Mouse (Mus musculus) megakaryocyte, embryonic 14.5 days (primary cell): ENCODE results near the gene Zfhx3.

Experiments used
- FLI1 ChIP-seq: IDR thresholded peaks from 2 replicates; pipeline ENCODE4 v1.6.1; 2012; ENCODE audit warnings: low read length, inconsistent platforms, mixed read lengths
- GATA1 ChIP-seq: IDR thresholded peaks from 3 replicates; pipeline ENCODE4 v1.6.1; 2012; ENCODE audit warnings: mixed read lengths, low read length, inconsistent platforms, borderline replicate concordance

DNA sequence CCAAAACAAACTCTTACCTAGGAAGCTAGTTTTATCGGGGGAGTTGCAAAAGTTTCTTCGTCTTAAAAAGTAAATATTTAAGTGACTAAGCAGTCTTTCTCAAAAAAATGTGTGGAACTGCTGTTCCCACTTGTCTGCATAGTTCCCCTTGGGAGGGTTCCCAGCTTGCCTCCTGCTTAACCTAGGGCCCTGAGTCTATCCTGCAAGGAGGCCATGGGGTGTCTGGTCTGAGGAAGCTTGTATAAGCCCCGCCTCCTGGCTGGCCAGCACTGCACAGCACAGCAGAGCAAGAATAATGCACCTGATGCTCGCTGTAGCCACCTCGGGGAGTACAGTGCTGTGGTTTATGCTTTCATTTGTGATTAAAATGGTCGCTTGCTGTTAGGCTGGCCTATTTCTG, 775.6 kb downstream of the Zfhx3 start:
- TF ChIP-seq GATA1 (no peak), FLI1 (no peak)
